Mouse (Mus musculus) hematopoietic multipotent progenitor cell, adult 10-12 weeks (in vitro differentiated cells): ENCODE measurements around the gene Pom121l12. TPM values are rescaled to one million over a fixed set of nuclear protein-coding genes. Genes with fewer than 3 reads are reported as not detected.

ENCODE experiments used
- polyA plus RNA-seq: library from polyadenylated mRNA; stranded (reverse); fragments of >175 nt; gene quantifications from 2 replicates; pipeline ENCODE4 v1.2.3, GENCODE M21; 2012; ENCODE audit warnings: low replicate concordance

The Pom121l12 gene
- polyA plus RNA-seq: not detected in 2 replicates

DNA sequence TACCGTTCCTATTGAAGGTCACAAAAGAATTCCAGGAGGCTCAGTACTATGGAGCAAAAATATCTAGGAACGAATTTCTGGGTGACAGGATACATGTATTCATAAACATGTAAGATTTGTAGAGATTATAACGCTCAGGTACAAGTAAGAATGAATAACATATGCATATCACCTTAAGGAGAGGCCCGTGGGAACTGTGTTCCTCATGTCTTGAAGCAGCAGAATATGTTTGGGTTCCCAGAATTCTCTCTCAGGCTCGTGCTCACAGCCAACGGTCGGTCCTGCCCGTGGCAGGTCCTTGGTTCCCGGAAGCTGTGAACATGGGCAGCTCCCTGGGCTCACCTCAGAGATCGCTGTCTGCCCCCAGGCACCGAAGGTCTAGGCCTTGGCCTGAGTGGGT lies at the start of gene Pom121l12:
Pom121l12 (plus strand) TSS at position 301 of the 400 bp plus-strand sequence.

